Mouse (Mus musculus) cerebellum, adult 2 months (tissue): ENCODE results near the gene Tmem100. TPM values are rescaled to one million over a fixed set of nuclear protein-coding genes. Genes with fewer than 3 reads are reported as not detected.

Experiments
- DNase-seq, 2 experiments: peaks; one replicate each; pipeline ENCODE4 v3.0.0; 2021
- H3K27ac ChIP-seq: fragments of 200-500 bp; 2 replicates; pipeline ENCODE4 v1.5.1; 2012; ENCODE audit warnings: low read length, control low read depth, inconsistent platforms; ENCODE audit not compliant: insufficient read depth
- H3K27me3 ChIP-seq: fragments of 200-500 bp; 2 replicates; pipeline ENCODE4 v1.6.1; 2012; ENCODE audit warnings: inconsistent platforms, mild to moderate bottlenecking, low read length, moderate library complexity; ENCODE audit not compliant: control insufficient read depth, insufficient read depth
- H3K4me1 ChIP-seq: fragments of 200-500 bp; 2 replicates; pipeline ENCODE4 v1.6.1; 2011; ENCODE audit warnings: low read length; ENCODE audit not compliant: control insufficient read depth, insufficient read depth
- H3K4me3 ChIP-seq: fragments of 200-500 bp; replicated peaks from 2 replicates; pipeline ENCODE3; 2011; ENCODE audit warnings: mild to moderate bottlenecking, low read depth, low read length, control low read depth; ENCODE audit not compliant: insufficient read depth
- CTCF ChIP-seq: fragments of 200-500 bp; IDR thresholded peaks from 2 replicates; pipeline ENCODE4 v1.5.1; 2011; ENCODE audit warnings: low read depth, mild to moderate bottlenecking, control low read depth, low read length, moderate library complexity, borderline replicate concordance; ENCODE audit not compliant: insufficient read depth
- POLR2A ChIP-seq: fragments of 200-500 bp; IDR thresholded peaks from 2 replicates; pipeline ENCODE4 v1.6.1; 2011; ENCODE audit warnings: low read length, control low read depth, borderline replicate concordance; ENCODE audit not compliant: insufficient read depth
- WGBS: fragments of 180-500 bp; shearing (Covaris S2); methylation state at CpG from one replicate; pipeline ENCODE4 v1.1.7; 2018; 5-methylcytosine and 5-hydroxymethylcytosine counted together
- polyA plus RNA-seq: library from polyadenylated mRNA; depleted of rRNA; stranded (reverse); fragments of >200 nt; gene quantifications from 2 replicates; pipeline ENCODE4 v1.2.3, GENCODE M21; 2012

Gene Tmem100
- polyA plus RNA-seq, 1 experiment: 9.2 TPM

DNA sequence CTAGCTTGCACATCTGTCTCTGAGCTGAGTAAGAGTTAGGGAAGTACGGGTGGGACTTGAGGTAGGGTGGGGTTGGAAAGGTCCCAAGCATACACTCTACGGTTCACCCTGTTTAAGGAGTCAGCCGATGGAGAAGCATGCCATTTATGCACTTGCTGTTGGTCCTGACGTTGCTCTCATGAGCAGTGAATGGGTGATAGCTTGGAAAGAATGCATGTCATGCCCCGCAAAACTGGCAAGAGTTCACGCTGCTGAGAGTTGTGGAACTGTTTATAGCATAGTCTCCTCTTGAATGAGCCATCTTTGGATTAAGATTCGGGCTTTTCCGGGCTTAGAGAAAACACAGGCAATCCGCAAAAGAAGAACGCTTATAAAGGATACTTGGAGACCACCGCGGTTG is 4.5 kb downstream of the Tmem100 start:
- no peak overlapping the region for H3K4me3 ChIP-seq
- 68% methylated on average over 12 of the region's 12 CpGs for WGBS
- H3K27ac ChIP-seq: no peak overlapping the region
- DNase-seq: no peak
- peaks cover 2% of the 10 kb centered on the region; the same call in 1 of the 2 replicates for H3K4me1 ChIP-seq
- peaks cover 1% of the 10 kb centered on the region; the same call in 1 of the 2 replicates for H3K27me3 ChIP-seq
- TF ChIP-seq POLR2A: no peak
- TF ChIP-seq CTCF: no peak

DNA sequence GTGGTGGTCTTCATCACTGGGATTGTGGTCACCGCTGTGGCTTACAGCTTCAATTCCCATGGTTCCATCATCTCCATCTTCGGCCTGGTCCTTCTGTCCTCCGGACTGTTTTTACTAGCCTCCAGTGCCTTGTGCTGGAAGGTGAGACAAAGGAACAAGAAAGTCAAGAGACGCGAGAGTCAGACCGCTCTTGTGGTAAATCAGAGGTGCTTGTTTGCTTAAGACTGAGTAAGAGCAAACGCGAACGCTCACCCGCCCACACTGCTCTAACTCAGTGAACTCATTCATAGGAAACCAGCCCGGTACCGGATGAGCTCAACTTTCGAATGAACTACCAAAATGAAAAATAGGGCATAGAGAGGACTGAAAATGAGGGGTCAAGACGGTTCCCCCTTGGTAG is 5.4 kb downstream of the Tmem100 start:
- TF ChIP-seq CTCF (no peak), POLR2A (no peak)
- Histone ChIP-seq H3K4me1 (no peaks in the 10 kb centered on the region; the same call in 1 of the 2 replicates), H3K27me3 (peaks cover 1% of the 10 kb centered on the region; the same call in 1 of the 2 replicates), H3K27ac (no peak overlapping the region), H3K4me3 (no peak overlapping the region)
- 95% methylated on average over 14 of the region's 14 CpGs for WGBS
- no peak for DNase-seq

GRCm38 (mm10) chr11:90036416-90036815 is 6.3 kb downstream of the Tmem100 start:
- Histone ChIP-seq H3K4me3 (no peak overlapping the region), H3K27ac (no peak overlapping the region), H3K4me1 (no peaks in the 10 kb centered on the region), H3K27me3 (peaks cover 1% of the 10 kb centered on the region; the same call in 1 of the 2 replicates)
- TF ChIP-seq POLR2A (no peak), CTCF (no peak)
- no peak for DNase-seq
- WGBS: 78% methylated on average over 4 of the region's 4 CpGs

- WGBS: 25% methylated on average over 5 of the region's 5 CpGs
- H3K27ac ChIP-seq: no peak overlapping the region
- DNase-seq: no peak
- H3K27me3 ChIP-seq: no peaks in the 10 kb centered on the region; the same call in 1 of the 2 replicates
- no peak for TF ChIP-seq POLR2A
- no peak for TF ChIP-seq CTCF
- no peak overlapping the region for H3K4me3 ChIP-seq
- no peaks in the 10 kb centered on the region for H3K4me1 ChIP-seq
These were observed 7.9 kb downstream of the Tmem100 start for GRCm38 (mm10) chr11:90038022-90038421.

- TF ChIP-seq CTCF (no peak), POLR2A (no peak)
- no peak for DNase-seq
- H3K27me3 ChIP-seq: no peaks in the 10 kb centered on the region; the same call in 1 of the 2 replicates
- no peaks in the 10 kb centered on the region for H3K4me1 ChIP-seq
- H3K27ac ChIP-seq: no peak overlapping the region
- 90% methylated on average over 4 of the region's 4 CpGs for WGBS
- H3K4me3 ChIP-seq: no peak overlapping the region
These were observed 14.3 kb downstream of the Tmem100 start for GRCm38 (mm10) chr11:90044459-90044858.

DNA sequence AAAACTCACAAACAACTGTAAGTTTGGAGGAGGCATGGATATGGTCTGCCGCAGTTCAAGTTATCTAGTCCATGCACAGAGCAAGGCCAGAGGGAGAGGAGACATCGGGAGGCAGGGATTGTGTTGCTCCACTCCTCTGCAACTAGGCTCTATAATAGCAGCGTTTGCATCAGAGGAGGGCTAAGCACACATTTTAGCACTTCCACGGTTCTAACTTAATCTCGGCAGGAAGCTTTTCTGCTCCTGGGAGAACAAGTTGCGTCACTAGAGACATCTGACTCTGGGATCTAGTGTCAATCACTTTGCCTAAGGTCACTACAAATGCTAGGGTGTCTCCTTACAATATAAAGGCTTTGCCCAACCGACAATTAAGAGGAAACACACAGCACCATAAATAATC is 16.1 kb downstream of the Tmem100 start:
- TF ChIP-seq POLR2A (no peak), CTCF (no peak)
- 40% methylated on average over 7 of the region's 7 CpGs for WGBS

DNA sequence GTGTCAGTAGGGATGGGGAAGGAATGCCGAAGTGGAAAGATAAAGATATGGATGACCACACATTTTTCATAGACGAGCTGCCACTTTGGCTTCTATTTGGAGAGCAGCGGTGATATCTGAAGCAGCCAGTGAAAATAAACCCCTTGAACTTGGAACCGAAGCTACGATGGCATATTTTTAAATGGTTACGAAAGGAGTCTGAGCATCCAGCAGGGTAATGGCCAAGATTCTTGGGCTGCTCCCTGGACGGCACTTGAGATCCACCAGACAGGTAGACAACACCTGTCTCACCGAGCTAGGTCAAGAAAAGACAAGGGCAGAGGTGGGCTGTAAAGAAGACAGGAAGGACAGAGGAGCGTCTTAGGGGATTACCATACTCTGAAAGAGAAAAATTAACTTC is 17.1 kb downstream of the Tmem100 start:
- Histone ChIP-seq H3K27me3 (no peaks in the 10 kb centered on the region), H3K4me1 (no peaks in the 10 kb centered on the region), H3K4me3 (no peak overlapping the region), H3K27ac (no peak overlapping the region)
- no peak for DNase-seq
- WGBS: 88% methylated on average over 9 of the region's 9 CpGs
- no peak for TF ChIP-seq POLR2A
- TF ChIP-seq CTCF: no peak

More for the DNA sequence above, 16.1 kb downstream of the Tmem100 start:
- H3K27ac ChIP-seq: no peak overlapping the region
- DNase-seq: no peak
- no peaks in the 10 kb centered on the region for H3K4me1 ChIP-seq
- H3K4me3 ChIP-seq: no peak overlapping the region
- no peaks in the 10 kb centered on the region for H3K27me3 ChIP-seq

DNA sequence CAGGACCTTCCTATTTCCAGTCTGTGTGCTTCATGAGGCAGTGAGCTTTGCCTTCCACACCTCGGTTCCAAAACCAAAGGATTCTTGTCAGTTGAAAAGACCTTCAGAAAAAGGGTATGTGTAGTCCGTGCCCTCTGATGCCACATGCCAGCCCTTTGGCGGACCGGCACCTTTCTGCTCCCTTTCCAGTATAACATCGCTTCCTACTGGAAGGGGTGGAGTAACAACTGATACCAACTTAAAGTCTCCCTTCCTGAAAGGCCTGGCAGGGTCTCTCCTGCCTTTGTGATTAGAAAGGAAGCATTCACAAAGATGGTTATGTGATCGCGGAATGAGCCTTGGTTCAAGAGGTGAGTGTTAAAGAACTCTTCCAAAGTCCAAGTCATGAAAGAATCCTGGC is 19.9 kb downstream of the Tmem100 start:
- 89% methylated on average over 7 of the region's 7 CpGs for WGBS
- Histone ChIP-seq H3K27me3 (no peaks in the 10 kb centered on the region), H3K4me3 (no peak overlapping the region), H3K4me1 (no peaks in the 10 kb centered on the region), H3K27ac (no peak overlapping the region)
- TF ChIP-seq CTCF (no peak), POLR2A (no peak)
- DNase-seq: no peak

DNA sequence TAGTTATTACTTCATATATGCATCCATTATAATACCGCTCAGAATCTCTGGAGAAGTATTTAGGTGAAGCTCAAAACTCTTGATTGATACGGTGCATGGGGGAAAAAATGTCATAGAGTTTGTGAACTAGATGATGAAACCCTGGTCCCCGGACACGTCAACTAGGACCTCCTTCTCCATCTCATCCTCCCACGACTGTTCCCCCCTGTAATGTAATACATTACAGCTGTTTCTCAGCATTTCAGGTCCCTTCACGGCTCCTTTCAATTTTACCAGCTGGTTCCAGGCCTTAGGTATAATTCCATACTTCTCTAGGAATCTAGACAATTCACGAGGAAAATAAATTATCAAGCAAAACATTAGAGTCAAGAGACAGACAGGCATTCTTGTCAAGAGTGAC is 22.6 kb downstream of the Tmem100 start:
- Histone ChIP-seq H3K4me3 (no peak overlapping the region), H3K27ac (no peak overlapping the region), H3K27me3 (no peaks in the 10 kb centered on the region), H3K4me1 (no peaks in the 10 kb centered on the region)
- no peak for TF ChIP-seq POLR2A
- no peak for TF ChIP-seq CTCF
- DNase-seq: no peak
- 91% methylated on average over 7 of the region's 7 CpGs for WGBS
